Mouse (Mus musculus): Measurements from ENCODE around the gene Rsg1. TPM values are rescaled to one million over a fixed set of nuclear protein-coding genes. Genes with fewer than 3 reads are reported as not detected.

The Rsg1 gene
- polyA plus RNA-seq, 1 experiment: 0.83 TPM

DNA sequence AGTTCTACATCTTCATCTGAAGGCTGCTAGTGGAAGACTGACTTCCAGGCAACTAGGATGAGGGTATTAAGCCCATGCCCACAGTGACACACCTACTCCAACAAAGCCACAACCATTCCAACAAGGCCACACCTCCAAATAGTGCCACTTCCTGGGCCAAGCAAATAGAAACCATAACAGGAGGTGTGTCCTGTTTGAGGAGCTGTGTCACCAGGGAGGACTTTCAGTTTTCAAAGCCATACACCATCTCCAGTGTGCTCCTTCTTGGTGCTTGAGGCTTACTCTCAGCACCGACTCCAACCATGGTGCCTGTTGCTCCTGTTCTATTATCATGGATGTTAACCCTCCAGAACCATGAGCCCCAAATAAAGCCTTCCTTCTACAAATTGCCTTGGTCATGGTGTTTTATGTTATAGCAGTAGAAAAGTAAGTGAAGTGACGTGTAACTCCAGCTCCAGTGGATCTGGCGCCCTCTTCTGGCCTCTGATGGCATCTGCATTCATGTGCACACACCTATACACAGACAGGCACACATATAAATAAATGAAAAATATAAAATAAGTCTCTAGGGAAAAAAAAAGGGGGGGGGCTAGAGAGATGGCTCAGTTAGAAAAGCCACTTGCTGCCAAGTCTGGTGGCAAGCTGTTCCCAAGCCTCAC, 52.4 kb downstream of the Rsg1 start:
- Histone ChIP-seq H3K4me3 (ENCODE audit: extremely low read depth, insufficient read depth, insufficient read length) (no peak overlapping the region), H3K4me1 (ENCODE audit: control insufficient read depth, insufficient read depth, insufficient read length) (no peaks in the 10 kb centered on the region), H3K27me3 (ENCODE audit: control insufficient read depth, insufficient read depth, low read length) (no peaks in the 10 kb centered on the region), H3K27ac (ENCODE audit: insufficient read depth, low read length) (no peak overlapping the region), H3K36me3 (ENCODE audit: control insufficient read depth, insufficient read depth, low read length) (no peaks in the 10 kb centered on the region)
- TF ChIP-seq POLR2A (IDR thresholded peaks at IDR 0.05; ENCODE audit: low read depth, low read length): no peak
- no peak for TF ChIP-seq CTCF (IDR thresholded peaks at IDR 0.05; ENCODE audit: extremely low read depth, insufficient read depth, insufficient read length, insufficient replicate concordance)
- no peak for DNase-seq (ENCODE audit: low read depth in 1 of 2, low spot score in 2 of 2)
- 88% methylated on average over 3 of the region's 3 CpGs for WGBS

GRCm38 (mm10) chr4:141267250-141267649, 53.5 kb downstream of the Rsg1 start:
- H3K36me3 ChIP-seq (ENCODE audit: control insufficient read depth, insufficient read depth, low read length): no peaks in the 10 kb centered on the region
- H3K27ac ChIP-seq (ENCODE audit: insufficient read depth, low read length): no peak overlapping the region
- no peak for TF ChIP-seq CTCF (IDR thresholded peaks at IDR 0.05; ENCODE audit: extremely low read depth, insufficient read depth, insufficient read length, insufficient replicate concordance)
- no peak for TF ChIP-seq POLR2A (IDR thresholded peaks at IDR 0.05; ENCODE audit: low read depth, low read length)
- 72% methylated on average over 3 of the region's 3 CpGs for WGBS
- H3K27me3 ChIP-seq (ENCODE audit: control insufficient read depth, insufficient read depth, low read length): no peaks in the 10 kb centered on the region
- H3K4me1 ChIP-seq (ENCODE audit: control insufficient read depth, insufficient read depth, insufficient read length): no peaks in the 10 kb centered on the region; the same call in 1 of the 2 replicates
- H3K4me3 ChIP-seq (ENCODE audit: extremely low read depth, insufficient read depth, insufficient read length): no peak overlapping the region
- no peak for DNase-seq (ENCODE audit: low read depth in 1 of 2, low spot score in 2 of 2)

- no peaks in the 10 kb centered on the region for H3K36me3 ChIP-seq (ENCODE audit: control insufficient read depth, insufficient read depth, low read length)
- TF ChIP-seq POLR2A (IDR thresholded peaks at IDR 0.05; ENCODE audit: low read depth, low read length) (no peak), CTCF (IDR thresholded peaks at IDR 0.05; ENCODE audit: extremely low read depth, insufficient read depth, insufficient read length, insufficient replicate concordance) (peak; percentile 74; the same call in 1 of the 2 replicates)
- H3K27ac ChIP-seq (ENCODE audit: insufficient read depth, low read length): no peak overlapping the region
- peak in 1 of 2 experiments; percentile 28 for DNase-seq (ENCODE audit: low read depth in 1 of 2, low spot score in 2 of 2)
- H3K27me3 ChIP-seq (ENCODE audit: control insufficient read depth, insufficient read depth, low read length): no peaks in the 10 kb centered on the region
- no peaks in the 10 kb centered on the region; the same call in 1 of the 2 replicates for H3K4me1 ChIP-seq (ENCODE audit: control insufficient read depth, insufficient read depth, insufficient read length)
- 26% methylated on average over 9 of the region's 9 CpGs for whole genome bisulfite sequencing
- H3K4me3 ChIP-seq (ENCODE audit: extremely low read depth, insufficient read depth, insufficient read length): no peak overlapping the region
Observed at GRCm38 (mm10) chr4:141267837-141268236, 54.1 kb downstream of the Rsg1 start.

DNA sequence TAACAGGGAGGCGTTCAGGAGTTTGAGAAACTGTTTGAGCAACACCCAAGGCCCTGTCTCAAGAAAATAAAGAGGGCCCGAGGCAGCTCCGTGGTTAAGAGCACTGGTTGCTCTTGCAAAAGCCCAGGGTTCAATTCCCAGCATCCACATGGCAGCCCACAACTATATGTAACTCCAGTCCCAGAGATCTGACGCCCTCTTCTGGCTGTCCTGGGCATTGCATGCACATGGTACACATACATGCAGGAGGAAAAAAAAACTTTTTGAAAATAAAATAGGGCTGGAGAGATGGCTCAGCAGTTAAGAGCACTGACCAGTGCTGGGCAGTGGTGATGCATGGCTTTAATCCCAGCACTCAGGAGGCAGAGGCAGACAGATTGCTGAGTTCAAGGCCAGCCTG, 54.6 kb downstream of the Rsg1 start:
- WGBS: 75% methylated on average over 4 of the region's 4 CpGs
- TF ChIP-seq CTCF (IDR thresholded peaks at IDR 0.05; ENCODE audit: extremely low read depth, insufficient read depth, insufficient read length, insufficient replicate concordance) (no peak), POLR2A (IDR thresholded peaks at IDR 0.05; ENCODE audit: low read depth, low read length) (no peak)
- Histone ChIP-seq H3K4me3 (ENCODE audit: extremely low read depth, insufficient read depth, insufficient read length) (no peak overlapping the region), H3K4me1 (ENCODE audit: control insufficient read depth, insufficient read depth, insufficient read length) (no peaks in the 10 kb centered on the region; the same call in 1 of the 2 replicates), H3K36me3 (ENCODE audit: control insufficient read depth, insufficient read depth, low read length) (no peaks in the 10 kb centered on the region), H3K27ac (ENCODE audit: insufficient read depth, low read length) (no peak overlapping the region), H3K27me3 (ENCODE audit: control insufficient read depth, insufficient read depth, low read length) (no peaks in the 10 kb centered on the region)
- DNase-seq (ENCODE audit: low read depth in 1 of 2, low spot score in 2 of 2): no peak

DNA sequence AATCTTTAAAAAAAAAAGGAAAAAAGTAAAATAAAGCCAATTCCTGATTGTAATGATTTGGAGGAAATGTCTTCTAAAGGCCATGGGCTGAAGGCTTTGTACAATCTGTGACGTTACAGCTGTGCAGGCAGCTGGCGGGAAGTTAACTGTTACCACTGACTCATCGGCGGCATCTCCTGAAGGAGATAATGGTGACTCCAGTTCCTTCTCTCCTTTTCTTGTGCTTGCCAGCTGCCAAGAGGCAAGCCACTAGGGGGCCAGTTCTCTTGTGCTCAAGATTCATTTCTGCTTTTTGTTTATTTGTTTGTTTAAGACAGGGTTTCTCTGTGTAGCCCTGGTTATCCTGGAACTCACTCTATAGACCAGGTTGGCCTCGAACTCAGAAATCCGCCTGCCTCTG, 55.3 kb downstream of the Rsg1 start:
- WGBS: 52% methylated on average over 6 of the region's 6 CpGs
- H3K4me1 ChIP-seq (ENCODE audit: control insufficient read depth, insufficient read depth, insufficient read length): no peaks in the 10 kb centered on the region; the same call in 1 of the 2 replicates
- peak in 1 of 2 experiments; percentile 5 for DNase-seq (ENCODE audit: low read depth in 1 of 2, low spot score in 2 of 2)
- no peaks in the 10 kb centered on the region for H3K27me3 ChIP-seq (ENCODE audit: control insufficient read depth, insufficient read depth, low read length)
- no peak overlapping the region for H3K4me3 ChIP-seq (ENCODE audit: extremely low read depth, insufficient read depth, insufficient read length)
- no peak for TF ChIP-seq CTCF (IDR thresholded peaks at IDR 0.05; ENCODE audit: extremely low read depth, insufficient read depth, insufficient read length, insufficient replicate concordance)
- no peak for TF ChIP-seq POLR2A (IDR thresholded peaks at IDR 0.05; ENCODE audit: low read depth, low read length)
- H3K27ac ChIP-seq (ENCODE audit: insufficient read depth, low read length): no peak overlapping the region
- H3K36me3 ChIP-seq (ENCODE audit: control insufficient read depth, insufficient read depth, low read length): no peaks in the 10 kb centered on the region

- TF ChIP-seq CTCF (IDR thresholded peaks at IDR 0.05; ENCODE audit: extremely low read depth, insufficient read depth, insufficient read length, insufficient replicate concordance) (no peak), POLR2A (IDR thresholded peaks at IDR 0.05; ENCODE audit: low read depth, low read length) (no peak)
- no peaks in the 10 kb centered on the region for H3K27me3 ChIP-seq (ENCODE audit: control insufficient read depth, insufficient read depth, low read length)
- WGBS: 86% methylated on average over 15 of the region's 15 CpGs
- H3K27ac ChIP-seq (ENCODE audit: insufficient read depth, low read length): no peak overlapping the region
- DNase-seq (ENCODE audit: low read depth in 1 of 2, low spot score in 2 of 2): no peak
- H3K4me1 ChIP-seq (ENCODE audit: control insufficient read depth, insufficient read depth, insufficient read length): no peaks in the 10 kb centered on the region; the same call in 1 of the 2 replicates
- H3K4me3 ChIP-seq (ENCODE audit: extremely low read depth, insufficient read depth, insufficient read length): no peak overlapping the region
- no peaks in the 10 kb centered on the region for H3K36me3 ChIP-seq (ENCODE audit: control insufficient read depth, insufficient read depth, low read length)
Observed at GRCm38 (mm10) chr4:141270201-141270940, 56.6 kb downstream of the Rsg1 start.
